Mouse (Mus musculus) lung, embryonic 14.5 days (tissue): ENCODE results near the gene Palm. TPM values are rescaled to one million over a fixed set of nuclear protein-coding genes. Genes with fewer than 3 reads are reported as not detected.
A peak's percentile ranks its signal among the peaks of the same experiment; 100 is the strongest.

Experiments
- ATAC-seq: fragments of 200-750 bp; cut with Nextera tagmentation; 2 replicates; pipeline ENCODE4 v1.8.0; 2017; ENCODE audit warnings: mild to moderate bottlenecking, moderate TSS enrichment, moderate library complexity; ENCODE audit not compliant: insufficient read depth
- DNase-seq: peaks from one replicate; pipeline ENCODE4 v3.0.0-alpha.2; 2015
- H3K27ac ChIP-seq: fragments of 300-500 bp; sonication (generic); 2 replicates; pipeline ENCODE4 v1.5.1; 2014; ENCODE audit warnings: low read depth, mild to moderate bottlenecking, moderate library complexity
- H3K27me3 ChIP-seq: fragments of 300-500 bp; sonication (generic); 2 replicates; pipeline ENCODE4 v1.6.1; 2014; ENCODE audit warnings: low read length, control low read depth; ENCODE audit not compliant: insufficient read depth
- H3K36me3 ChIP-seq: fragments of 300-500 bp; sonication (generic); 2 replicates; pipeline ENCODE4 v1.6.1; 2014; ENCODE audit warnings: control low read depth; ENCODE audit not compliant: insufficient read depth
- H3K4me1 ChIP-seq: fragments of 300-500 bp; sonication (generic); 2 replicates; pipeline ENCODE4 v1.6.1; 2014; ENCODE audit warnings: antibody characterized with exemption, control low read depth; ENCODE audit not compliant: insufficient read depth
- H3K4me2 ChIP-seq: fragments of 300-500 bp; sonication (generic); 2 replicates; pipeline ENCODE4 v1.6.1; 2014; ENCODE audit warnings: mild to moderate bottlenecking
- H3K4me3 ChIP-seq: fragments of 300-500 bp; sonication (generic); 2 replicates; pipeline ENCODE4 v1.5.1; 2014; ENCODE audit warnings: low read depth, low read length
- H3K9ac ChIP-seq: fragments of 300-500 bp; sonication (generic); 2 replicates; pipeline ENCODE4 v1.6.1; 2014
- H3K9me3 ChIP-seq: fragments of 300-500 bp; sonication (generic); 2 replicates; pipeline ENCODE4 v1.6.1; 2016; ENCODE audit warnings: low read depth, low read length, control low read depth
- CTCF ChIP-seq: IDR thresholded peaks from 2 replicates; pipeline ENCODE4 v1.5.1; 2016; ENCODE audit warnings: antibody characterized with exemption, low read depth
- WGBS: fragments of 180-500 bp; shearing (Covaris S2); extraction: QIAGEN DNeasy Blood & Tissue Kit; methylation state at CpG from one replicate; pipeline ENCODE4 v1.1.7; 2014; 5-methylcytosine and 5-hydroxymethylcytosine counted together
- polyA plus RNA-seq: library from polyadenylated mRNA; unstranded; fragments of >200 nt; fragmentation: Nextera tagmentation; extraction: Ambion mirVana; gene quantifications from 2 replicates; pipeline ENCODE4 v1.2.1, GENCODE M21; 2014

Gene Palm
- polyA plus RNA-seq, 1 experiment from 2014 or later = 72.4 TPM

GRCm38 (mm10) chr10:79765228-79765745, 28.1 kb upstream of the Palm start:
- H3K4me3 ChIP-seq = peak overlapping the region; percentile 87
- peaks cover 8% of the 10 kb centered on the region for H3K4me1 ChIP-seq
- no peaks in the 10 kb centered on the region for H3K27me3 ChIP-seq
- no peak for TF ChIP-seq CTCF
- DNase-seq (no peak), ATAC-seq (no peak)
- peak overlapping the region; percentile 90 for H3K9ac ChIP-seq
- H3K4me2 ChIP-seq = peak overlapping the region; percentile 97
- WGBS = 48% methylated on average over 2 of the region's 2 CpGs
- peaks cover 27% of the 10 kb centered on the region for H3K36me3 ChIP-seq
- H3K27ac ChIP-seq = no peak overlapping the region
- H3K9me3 ChIP-seq = no peaks in the 10 kb centered on the region

GRCm38 (mm10) chr10:79766001-79766507, 27.3 kb upstream of the Palm start:
- H3K4me2 ChIP-seq = peak overlapping the region; percentile 97
- H3K27ac ChIP-seq = peak overlapping the region; percentile 88
- peaks cover 8% of the 10 kb centered on the region for H3K4me1 ChIP-seq
- peak overlapping the region; percentile 90 for H3K9ac ChIP-seq
- 4% methylated on average over 16 of the region's 16 CpGs for WGBS
- no peak for TF ChIP-seq CTCF
- DNase-seq (no peak), ATAC-seq (no peak; the same call in 1 of the 2 replicates)
- no peaks in the 10 kb centered on the region for H3K9me3 ChIP-seq
- peak overlapping the region; percentile 87 for H3K4me3 ChIP-seq
- H3K36me3 ChIP-seq = peaks cover 19% of the 10 kb centered on the region
- H3K27me3 ChIP-seq = no peaks in the 10 kb centered on the region

- H3K4me1 ChIP-seq = peaks cover 8% of the 10 kb centered on the region
- DNase-seq (peak; percentile 100), ATAC-seq (peak; percentile 91)
- H3K27ac ChIP-seq = peak within 1 kb of the TSS; percentile 88
- WGBS = under 1% methylated on average over 97 of the region's 101 CpGs
- H3K9ac ChIP-seq = peak within 1 kb of the TSS; percentile 90
- TF ChIP-seq CTCF = no peak
- H3K36me3 ChIP-seq = peaks cover 13% of the 10 kb centered on the region
- peak within 1 kb of the TSS; percentile 97 for H3K4me2 ChIP-seq
- H3K9me3 ChIP-seq = no peaks in the 10 kb centered on the region
- H3K4me3 ChIP-seq = peak within 1 kb of the TSS; percentile 87
- no peaks in the 10 kb centered on the region for H3K27me3 ChIP-seq
These were observed 26.7 kb upstream of the Palm start, which contains the start of gene Rnf126 for GRCm38 (mm10) chr10:79766508-79767325. TSS of gene Rnf126 (minus strand) at chr10:79766952.

- ATAC-seq (peak; percentile 84), DNase-seq (peak; percentile 98)
- Histone ChIP-seq H3K4me3 (peak overlapping the region; percentile 87), H3K9ac (peak overlapping the region; percentile 40), H3K9me3 (no peaks in the 10 kb centered on the region), H3K4me2 (peak overlapping the region; percentile 97), H3K27me3 (no peaks in the 10 kb centered on the region), H3K4me1 (peaks cover 8% of the 10 kb centered on the region), H3K27ac (peak overlapping the region; percentile 88), H3K36me3 (peaks cover 4% of the 10 kb centered on the region; the same call in 1 of the 2 replicates)
- WGBS = 10% methylated on average over 39 of the region's 40 CpGs
- TF ChIP-seq CTCF = no peak
These were observed 25.8 kb upstream of the Palm start for GRCm38 (mm10) chr10:79767372-79768244.

- H3K27ac ChIP-seq = no peak overlapping the region
- 0% methylated on average over 5 of the region's 5 CpGs for WGBS
- no peak overlapping the region for H3K9ac ChIP-seq
- ATAC-seq (no peak; the same call in 1 of the 2 replicates), DNase-seq (peak; percentile 90)
- H3K27me3 ChIP-seq = no peaks in the 10 kb centered on the region
- H3K4me1 ChIP-seq = peaks cover 8% of the 10 kb centered on the region
- no peaks in the 10 kb centered on the region for H3K36me3 ChIP-seq
- no peak overlapping the region for H3K4me2 ChIP-seq
- H3K4me3 ChIP-seq = no peak overlapping the region
- H3K9me3 ChIP-seq = no peaks in the 10 kb centered on the region
- TF ChIP-seq CTCF = peak; percentile 98
These were observed 25.0 kb upstream of the Palm start for GRCm38 (mm10) chr10:79768400-79768799.

GRCm38 (mm10) chr10:79769329-79769728, 24.0 kb upstream of the Palm start:
- TF ChIP-seq CTCF = no peak
- ATAC-seq = no peak

More at GRCm38 (mm10) chr10:79769329-79769728, 24.0 kb upstream of the Palm start:
- 13% methylated on average over 4 of the region's 4 CpGs for WGBS
- peaks cover 8% of the 10 kb centered on the region for H3K4me1 ChIP-seq
- no peak overlapping the region for H3K27ac ChIP-seq
- DNase-seq = no peak
- H3K36me3 ChIP-seq = no peaks in the 10 kb centered on the region
- no peaks in the 10 kb centered on the region for H3K9me3 ChIP-seq
- H3K4me3 ChIP-seq = no peak overlapping the region
- no peak overlapping the region for H3K4me2 ChIP-seq
- no peaks in the 10 kb centered on the region for H3K27me3 ChIP-seq
- no peak overlapping the region for H3K9ac ChIP-seq
